Mouse (Mus musculus): ENCODE results near the gene Rnf115. TPM values are rescaled to one million over a fixed set of nuclear protein-coding genes. Genes with fewer than 3 reads are reported as not detected.

Rnf115 gene
- polyA plus RNA-seq, 1 experiment from 2014 or later, result 38.4 TPM

DNA sequence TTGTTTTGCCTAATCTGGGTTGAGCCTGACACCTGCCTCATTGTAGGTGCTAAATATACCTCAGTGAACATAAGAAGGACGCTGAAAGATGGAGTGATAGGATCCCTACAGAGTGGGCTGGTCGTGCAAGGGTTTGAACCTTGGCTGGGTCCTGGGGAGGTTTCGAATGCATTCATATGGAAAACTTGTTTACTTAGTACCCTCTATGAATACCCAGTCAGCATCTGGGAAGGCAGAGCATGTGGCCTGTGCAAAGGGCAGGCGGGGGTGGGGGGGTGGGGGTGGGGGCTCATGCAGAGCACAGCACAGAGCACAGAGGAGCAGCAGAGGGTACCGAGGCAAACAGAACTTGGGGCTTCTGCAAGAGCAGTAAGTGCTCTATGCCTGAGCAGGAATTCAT, 105.5 kb downstream of the Rnf115 start:
- Histone ChIP-seq H3K9ac (ENCODE audit: low read length) (no peak overlapping the region), H3K36me3 (ENCODE audit: control insufficient read depth, insufficient read depth, low read length) (no peaks in the 10 kb centered on the region), H3K27ac (ENCODE audit: low read length) (no peak overlapping the region), H3K4me1 (ENCODE audit: control insufficient read depth, insufficient read depth, low read length) (no peaks in the 10 kb centered on the region), H3K27me3 (ENCODE audit: control insufficient read depth, insufficient read depth, low read length) (no peaks in the 10 kb centered on the region), H3K4me2 (ENCODE audit: low read depth, low read length) (no peak overlapping the region), H3K9me3 (replicated peaks; ENCODE audit: control insufficient read depth, low read length) (no peaks in the 10 kb centered on the region), H3K4me3 (replicated peaks; ENCODE audit: low read length) (no peak overlapping the region)
- no peak for ATAC-seq (ENCODE audit: insufficient read depth, low FRiP score)
- 44% methylated on average over 5 of the region's 5 CpGs for WGBS

DNA sequence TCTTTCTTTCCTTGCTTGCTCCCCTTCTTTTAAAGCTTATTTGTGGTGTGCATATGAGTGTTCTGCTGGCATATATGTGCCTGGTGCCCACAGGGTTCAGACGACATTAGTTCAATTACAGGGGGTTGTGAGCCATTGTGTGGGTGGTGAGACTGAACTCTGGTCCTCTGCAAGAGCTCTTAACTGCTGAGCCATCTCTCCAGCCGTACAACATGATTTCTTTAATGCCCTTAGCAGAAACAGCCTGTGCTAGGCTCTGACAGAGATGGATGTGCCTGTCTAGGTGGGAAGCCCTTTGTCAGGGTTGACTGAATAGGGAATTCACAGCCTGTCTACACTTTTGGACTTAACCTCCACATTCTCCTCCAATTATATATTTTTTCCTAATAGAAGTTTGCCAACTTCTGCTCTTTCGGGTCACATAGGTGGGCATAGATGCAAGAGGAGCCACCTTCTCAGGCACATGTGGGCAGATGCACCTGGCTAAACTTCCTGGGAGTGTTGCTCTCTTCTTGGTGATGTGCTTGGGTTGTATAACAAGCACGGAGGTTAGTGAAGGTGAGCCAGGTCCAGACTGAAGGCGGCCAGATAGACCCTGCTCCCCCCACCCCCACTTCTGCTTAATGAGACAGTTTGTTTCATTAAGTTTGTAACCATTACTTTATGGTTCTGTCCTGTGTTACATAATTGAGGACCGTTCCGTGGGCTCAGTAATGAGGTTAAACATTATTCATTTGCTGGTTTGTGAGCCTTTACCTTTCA, 107.3 kb downstream of the Rnf115 start:
- no peaks in the 10 kb centered on the region for H3K36me3 ChIP-seq (ENCODE audit: control insufficient read depth, insufficient read depth, low read length)
- no peak overlapping the region for H3K4me3 ChIP-seq (replicated peaks; ENCODE audit: low read length)
- no peaks in the 10 kb centered on the region for H3K4me1 ChIP-seq (ENCODE audit: control insufficient read depth, insufficient read depth, low read length)
- H3K27ac ChIP-seq (ENCODE audit: low read length), result no peak overlapping the region
- ATAC-seq (ENCODE audit: insufficient read depth, low FRiP score), result no peak
- H3K9ac ChIP-seq (ENCODE audit: low read length), result no peak overlapping the region
- WGBS, result 67% methylated on average over 7 of the region's 7 CpGs
- H3K9me3 ChIP-seq (replicated peaks; ENCODE audit: control insufficient read depth, low read length), result no peaks in the 10 kb centered on the region
- H3K27me3 ChIP-seq (ENCODE audit: control insufficient read depth, insufficient read depth, low read length), result no peaks in the 10 kb centered on the region
- no peak overlapping the region for H3K4me2 ChIP-seq (ENCODE audit: low read depth, low read length)

DNA sequence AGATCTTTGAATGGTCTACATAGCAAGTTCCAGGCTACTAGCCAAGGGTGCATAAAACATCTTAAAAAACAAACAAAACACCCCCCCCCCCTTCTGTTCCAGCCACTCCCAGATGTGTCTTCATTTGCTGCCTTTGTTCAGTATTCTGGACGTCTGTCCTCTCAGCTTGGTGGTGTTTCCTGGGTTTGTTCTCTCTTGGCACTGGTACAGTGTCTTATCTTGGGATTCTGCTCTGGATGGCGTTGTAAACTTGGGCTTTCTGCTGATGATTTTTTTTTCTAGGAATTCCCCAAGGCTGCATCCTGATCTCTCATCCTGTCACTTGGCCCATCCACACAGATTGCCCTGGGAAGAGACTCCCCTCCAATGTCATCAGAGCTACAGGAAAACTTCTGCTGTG, 109.0 kb downstream of the Rnf115 start:
- H3K4me1 ChIP-seq (ENCODE audit: control insufficient read depth, insufficient read depth, low read length), result no peaks in the 10 kb centered on the region
- WGBS, result 71% methylated on average over 2 of the region's 2 CpGs

GRCm38 (mm10) chr3:96838996-96839645, 111.7 kb downstream of the Rnf115 start:
- Histone ChIP-seq H3K27ac (ENCODE audit: low read length) (no peak overlapping the region), H3K4me3 (replicated peaks; ENCODE audit: low read length) (no peak overlapping the region), H3K4me2 (ENCODE audit: low read depth, low read length) (no peak overlapping the region), H3K9ac (ENCODE audit: low read length) (no peak overlapping the region), H3K36me3 (ENCODE audit: control insufficient read depth, insufficient read depth, low read length) (no peaks in the 10 kb centered on the region), H3K4me1 (ENCODE audit: control insufficient read depth, insufficient read depth, low read length) (no peaks in the 10 kb centered on the region), H3K9me3 (replicated peaks; ENCODE audit: control insufficient read depth, low read length) (no peaks in the 10 kb centered on the region), H3K27me3 (ENCODE audit: control insufficient read depth, insufficient read depth, low read length) (no peaks in the 10 kb centered on the region)
- WGBS, result 72% methylated on average over 7 of the region's 7 CpGs
- no peak for ATAC-seq (ENCODE audit: insufficient read depth, low FRiP score)

More for the DNA sequence above, 109.0 kb downstream of the Rnf115 start:
- Histone ChIP-seq H3K9ac (ENCODE audit: low read length) (no peak overlapping the region), H3K27ac (ENCODE audit: low read length) (no peak overlapping the region), H3K4me2 (ENCODE audit: low read depth, low read length) (no peak overlapping the region), H3K4me3 (replicated peaks; ENCODE audit: low read length) (no peak overlapping the region), H3K36me3 (ENCODE audit: control insufficient read depth, insufficient read depth, low read length) (no peaks in the 10 kb centered on the region), H3K27me3 (ENCODE audit: control insufficient read depth, insufficient read depth, low read length) (no peaks in the 10 kb centered on the region), H3K9me3 (replicated peaks; ENCODE audit: control insufficient read depth, low read length) (no peaks in the 10 kb centered on the region)
- ATAC-seq (ENCODE audit: insufficient read depth, low FRiP score), result no peak

Other genes with a start within 250 kb of the Rnf115 start
- 0.50 and 3.8 TPM in 2 replicates for gene Hfe2, start 202.5 kb upstream of the Rnf115 start, polyA plus RNA-seq (2015; fragmentation: Nextera tagmentation; extraction: Ambion mirVana)
- 164 and 179 TPM in 2 replicates for gene Txnip, start 169.7 kb upstream of the Rnf115 start, polyA plus RNA-seq (2015; fragmentation: Nextera tagmentation; extraction: Ambion mirVana)
- gene Gm16253, start 150.7 kb upstream of the Rnf115 start, polyA plus RNA-seq (2015; fragmentation: Nextera tagmentation; extraction: Ambion mirVana), result 0.89 and 1.1 TPM in 2 replicates
- gene Polr3gl, start 133.5 kb upstream of the Rnf115 start, polyA plus RNA-seq (2015; fragmentation: Nextera tagmentation; extraction: Ambion mirVana), result 26.4 and 29.8 TPM in 2 replicates
- gene Ankrd34a, start 131.0 kb upstream of the Rnf115 start, polyA plus RNA-seq (2015; fragmentation: Nextera tagmentation; extraction: Ambion mirVana), result 2.2 and 2.7 TPM in 2 replicates
- gene Lix1l, start 126.5 kb upstream of the Rnf115 start, polyA plus RNA-seq (2015; fragmentation: Nextera tagmentation; extraction: Ambion mirVana), result 7.2 and 7.5 TPM in 2 replicates
- 102 and 104 TPM in 2 replicates for gene Rbm8a, start 97.7 kb upstream of the Rnf115 start, polyA plus RNA-seq (2015; fragmentation: Nextera tagmentation; extraction: Ambion mirVana)
- gene Pex11b, start 92.3 kb upstream of the Rnf115 start, polyA plus RNA-seq (2015; fragmentation: Nextera tagmentation; extraction: Ambion mirVana), result 43.7 and 44.6 TPM in 2 replicates
- gene Gm42957, start 92.2 kb upstream of the Rnf115 start, polyA plus RNA-seq (2015; fragmentation: Nextera tagmentation; extraction: Ambion mirVana), result 0.07 and 0.09 TPM in 2 replicates
- 0.85 and 1.2 TPM in 2 replicates for gene Itga10, start 82.1 kb upstream of the Rnf115 start, polyA plus RNA-seq (2015; fragmentation: Nextera tagmentation; extraction: Ambion mirVana)
- gene Ankrd35, start 57.5 kb upstream of the Rnf115 start, polyA plus RNA-seq (2015; fragmentation: Nextera tagmentation; extraction: Ambion mirVana), result 8.0 and 10.5 TPM in 2 replicates
- 54.6 and 60.2 TPM in 2 replicates for gene Pias3, start 31.3 kb upstream of the Rnf115 start, polyA plus RNA-seq (2015; fragmentation: Nextera tagmentation; extraction: Ambion mirVana)
- 7.0 and 9.2 TPM in 2 replicates for gene Nudt17, start 19.1 kb upstream of the Rnf115 start, polyA plus RNA-seq (2015; fragmentation: Nextera tagmentation; extraction: Ambion mirVana)
- 30.3 and 33.9 TPM in 2 replicates for gene Polr3c, start within 50 bp of the Rnf115 start, polyA plus RNA-seq (2015; fragmentation: Nextera tagmentation; extraction: Ambion mirVana)
- 4.6 and 5.2 TPM in 2 replicates for gene Pdzk1, start 101.6 kb downstream of the Rnf115 start, polyA plus RNA-seq (2015; fragmentation: Nextera tagmentation; extraction: Ambion mirVana)
- 0.20 and 0.30 TPM in 2 replicates for gene Cd160, start 101.7 kb downstream of the Rnf115 start, polyA plus RNA-seq (2015; fragmentation: Nextera tagmentation; extraction: Ambion mirVana)
- gene Gja5, start 177.0 kb downstream of the Rnf115 start, polyA plus RNA-seq (2015; fragmentation: Nextera tagmentation; extraction: Ambion mirVana), result 11.4 and 12.5 TPM in 2 replicates
- 45.6 and 50.3 TPM in 2 replicates for gene Gpr89, start 177.7 kb downstream of the Rnf115 start, polyA plus RNA-seq (2015; fragmentation: Nextera tagmentation; extraction: Ambion mirVana)
- not detected in 2 replicates for gene Gja8, start 198.4 kb downstream of the Rnf115 start, polyA plus RNA-seq (2015; fragmentation: Nextera tagmentation; extraction: Ambion mirVana)

Measured in stomach, embryonic 16.5 days (tissue).